Mouse (Mus musculus) layer of hippocampus, adult 2 months (tissue): ENCODE results near the gene Map2k6. TPM values are rescaled to one million over a fixed set of nuclear protein-coding genes. Genes with fewer than 3 reads are reported as not detected.
A peak's percentile ranks its signal among the peaks of the same experiment; 100 is the strongest.

Experiments
- DNase-seq, 2 experiments: peaks; one replicate each; pipeline ENCODE4 v3.0.0; 2022; ENCODE audit warnings: low spot score in 2 of 2
- H3K27ac ChIP-seq: fragments of 200-600 bp; 2 replicates; pipeline ENCODE4 v1.8.1; 2022
- H3K4me3 ChIP-seq: fragments of 200-600 bp; 2 replicates; pipeline ENCODE4 v1.8.1; 2022; ENCODE audit warnings: mild to moderate bottlenecking
- CTCF ChIP-seq: fragments of 200-600 bp; conservative IDR thresholded peaks from 2 replicates; pipeline ENCODE4 v1.8.1; 2022; ENCODE audit warnings: antibody characterized with exemption, mild to moderate bottlenecking, moderate library complexity
- total RNA-seq, 2 experiments: library from RNA; stranded (reverse); gene quantifications; 2 replicates each; pipeline ENCODE4 v1.2.3; 2021

Map2k6 gene
- total RNA-seq, 2 experiments from 2014 or later, result 32.3 to 33.3 TPM

DNA sequence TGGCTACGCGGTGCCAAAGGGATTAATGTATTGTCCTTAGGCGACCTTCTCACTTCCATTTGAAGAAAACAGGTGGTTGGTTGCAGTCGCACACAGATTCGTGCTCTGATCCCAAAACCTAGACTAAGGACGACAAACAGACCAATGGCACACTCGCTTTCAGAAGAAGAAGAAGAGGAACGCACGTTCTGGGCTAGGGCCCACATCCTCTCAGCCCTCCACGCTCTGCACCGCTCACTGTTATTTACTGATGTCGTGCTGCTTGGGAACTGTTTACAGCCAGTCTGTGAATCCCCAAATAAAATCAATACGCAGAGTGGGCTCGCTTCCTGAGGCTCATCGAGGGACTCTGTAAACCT lies 18.6 kb upstream of the Map2k6 start:
- TF ChIP-seq CTCF, result no peak
- H3K4me3 ChIP-seq, result peak overlapping the region; percentile 50
- H3K27ac ChIP-seq, result peak overlapping the region; percentile 79
- DNase-seq, result no peak

DNA sequence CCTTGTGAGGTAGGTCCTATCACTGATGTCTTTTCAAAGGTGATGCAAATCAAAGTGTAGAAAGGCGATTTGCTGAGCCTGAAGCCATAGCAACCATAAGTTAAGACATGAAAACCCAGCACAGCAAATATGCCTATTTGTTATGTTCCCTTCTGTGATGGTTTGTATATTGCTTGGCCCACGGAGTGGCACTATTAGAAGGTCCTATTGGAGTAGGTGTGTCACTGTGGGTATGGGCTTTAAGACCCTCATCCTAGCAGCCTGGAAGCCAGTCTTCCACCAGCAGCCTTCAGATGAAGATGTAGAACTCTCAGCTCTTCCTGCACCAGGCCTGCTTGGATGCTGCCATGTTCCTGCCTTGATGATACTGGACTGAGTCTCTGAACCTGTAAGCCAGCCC lies 13.4 kb upstream of the Map2k6 start:
- TF ChIP-seq CTCF, result no peak
- DNase-seq, result no peak
- H3K27ac ChIP-seq, result no peak overlapping the region

DNA sequence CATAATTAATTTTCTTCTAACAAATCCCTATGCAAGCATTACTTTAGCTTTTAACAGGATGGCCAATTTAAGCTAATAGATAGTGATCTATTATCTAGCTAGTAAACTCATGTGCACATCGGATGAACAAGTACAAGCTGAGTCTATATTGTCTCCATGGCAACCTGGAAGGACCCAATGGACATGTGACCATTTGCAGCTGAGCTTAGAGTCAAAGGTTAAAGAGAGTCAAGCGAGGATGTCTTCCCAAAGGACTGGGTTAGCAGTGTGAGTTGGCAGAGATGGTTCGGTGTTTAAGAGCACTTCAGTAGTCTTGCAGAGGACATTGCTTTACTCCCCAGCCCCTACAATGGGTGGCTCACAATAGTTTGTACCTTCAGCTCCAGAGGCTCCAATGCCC lies 6.2 kb upstream of the Map2k6 start:
- Histone ChIP-seq H3K27ac (no peak overlapping the region), H3K4me3 (no peak overlapping the region)
- no peak for DNase-seq
- no peak for TF ChIP-seq CTCF

More for the DNA sequence above, 13.4 kb upstream of the Map2k6 start:
- H3K4me3 ChIP-seq, result no peak overlapping the region

DNA sequence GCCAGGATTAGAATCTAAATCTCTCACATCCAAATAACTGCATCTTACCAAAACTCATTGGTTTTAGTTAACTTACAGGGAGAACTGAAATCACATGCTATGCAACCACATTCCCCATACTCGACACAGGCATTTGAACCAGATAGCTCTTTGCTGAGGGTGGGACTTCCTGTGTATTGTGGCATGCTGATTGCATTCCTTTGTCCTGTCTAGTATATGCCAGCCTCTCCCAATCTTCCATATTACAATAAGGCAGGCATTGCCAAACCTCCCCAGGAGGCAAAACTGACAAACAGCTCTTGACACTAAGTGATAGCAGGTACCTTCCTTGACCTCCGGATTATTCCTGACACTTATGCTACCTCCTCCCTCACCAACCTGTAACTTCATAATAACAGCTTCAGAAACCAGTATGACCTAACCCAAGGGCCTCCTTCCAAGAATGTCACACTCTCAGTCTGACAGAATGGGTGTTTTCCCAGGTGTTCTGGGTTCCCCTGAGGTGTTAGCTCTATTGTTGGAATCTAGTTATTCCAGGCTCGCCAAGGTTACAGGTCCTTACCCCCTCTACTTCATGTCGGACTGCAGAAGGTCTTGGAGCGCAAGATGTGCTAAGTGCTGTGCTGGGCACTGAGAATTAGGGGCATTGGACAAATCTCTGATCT lies 4.0 kb upstream of the Map2k6 start:
- TF ChIP-seq CTCF, result no peak
- H3K4me3 ChIP-seq, result no peak overlapping the region
- no peak overlapping the region for H3K27ac ChIP-seq
- DNase-seq, result no peak

DNA sequence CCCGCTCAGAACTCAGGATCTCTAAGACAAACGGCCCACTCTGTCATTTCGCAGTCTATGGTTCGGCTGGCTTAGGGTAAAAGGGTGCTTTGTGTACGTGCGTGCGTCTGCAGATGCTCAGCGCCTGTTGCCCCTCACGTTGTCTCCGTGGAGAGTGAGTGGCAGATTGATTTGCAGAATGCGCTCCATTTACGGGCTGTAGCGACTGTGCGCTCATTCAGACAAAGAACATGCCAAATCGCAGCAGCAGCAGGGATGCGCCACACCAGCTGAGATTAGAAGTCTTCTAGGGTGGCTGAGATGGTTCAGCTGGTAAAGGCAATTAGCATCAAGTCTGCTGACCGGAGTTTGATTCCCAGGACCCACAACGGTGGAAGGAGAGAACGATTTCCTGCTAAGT lies 2.8 kb upstream of the Map2k6 start:
- peak overlapping the region; percentile 32 for H3K4me3 ChIP-seq
- no peak for TF ChIP-seq CTCF
- peak overlapping the region; percentile 43; the same call in 1 of the 2 replicates for H3K27ac ChIP-seq
- peak; percentile 24 to 26 for DNase-seq

DNA sequence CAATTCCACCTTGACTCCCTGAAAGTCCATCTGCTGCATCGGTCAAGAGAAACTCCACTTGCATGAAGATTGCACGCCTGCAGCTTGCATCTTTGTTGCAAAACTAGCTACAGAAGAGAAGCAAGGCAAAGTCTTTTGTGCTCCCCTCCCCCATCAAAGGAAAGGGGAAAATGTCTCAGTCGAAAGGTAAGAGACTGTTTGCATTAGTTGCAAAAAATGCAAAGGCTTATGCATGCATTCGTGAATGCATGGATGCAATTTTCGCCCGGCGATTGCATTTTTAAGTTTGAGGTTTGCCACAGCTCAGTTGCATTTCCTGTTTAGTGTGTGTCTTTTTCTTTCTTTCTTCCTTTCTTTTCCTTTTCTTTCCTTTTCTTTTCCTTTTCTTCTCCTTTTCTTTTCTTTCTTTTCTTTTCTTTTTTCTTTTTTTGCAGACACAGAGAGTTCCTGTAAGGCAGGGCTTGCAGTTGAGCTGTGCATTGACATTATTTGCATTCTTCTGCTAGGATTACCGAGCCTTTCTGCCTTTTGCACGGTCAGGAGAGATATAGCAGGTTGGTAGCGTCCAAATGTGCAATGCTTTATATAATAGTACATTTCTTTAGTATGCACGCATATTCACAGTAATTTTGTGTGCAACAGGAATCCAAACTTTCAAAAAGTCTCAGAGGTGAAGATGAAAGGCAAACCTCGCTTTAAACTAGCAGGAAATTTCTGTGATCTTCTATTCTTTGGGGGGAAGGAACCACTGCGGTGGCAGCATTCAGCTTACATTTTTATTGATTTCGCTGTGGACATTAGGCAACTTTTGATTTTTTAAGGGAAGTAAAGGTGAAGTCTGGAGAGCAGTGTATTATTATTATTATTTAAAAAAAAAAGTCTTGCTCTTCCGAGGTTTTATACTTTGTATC lies 573 bp downstream of the Map2k6 start:
- no peak for TF ChIP-seq CTCF
- Histone ChIP-seq H3K27ac (peak overlapping the region; percentile 81), H3K4me3 (peak overlapping the region; percentile 91)
- DNase-seq, result no peak

DNA sequence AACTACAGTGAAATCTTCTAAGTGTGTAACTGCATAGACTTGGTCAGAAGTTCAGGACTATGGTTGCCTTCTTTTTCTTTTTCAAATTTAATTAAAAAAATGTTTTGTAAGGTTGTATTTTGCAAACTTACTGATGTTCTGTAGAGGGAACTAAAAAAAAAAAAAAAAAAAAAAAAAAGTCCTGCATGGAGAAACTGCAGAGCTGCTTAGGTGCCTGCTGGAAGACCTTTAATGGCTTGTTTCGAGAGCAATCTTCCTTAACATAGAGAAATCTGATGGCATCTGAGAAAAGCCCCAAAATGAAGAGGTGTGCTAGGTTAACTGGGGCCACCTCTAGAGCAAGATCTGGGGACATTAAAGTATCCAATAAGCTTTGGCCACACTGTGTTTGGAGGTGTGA lies 1.4 kb downstream of the Map2k6 start:
- no peak for DNase-seq
- Histone ChIP-seq H3K4me3 (peak overlapping the region; percentile 91), H3K27ac (0 out of 2 replicates have a peak overlapping the region, but pooled peaks have one; percentile 81)
- TF ChIP-seq CTCF, result no peak

DNA sequence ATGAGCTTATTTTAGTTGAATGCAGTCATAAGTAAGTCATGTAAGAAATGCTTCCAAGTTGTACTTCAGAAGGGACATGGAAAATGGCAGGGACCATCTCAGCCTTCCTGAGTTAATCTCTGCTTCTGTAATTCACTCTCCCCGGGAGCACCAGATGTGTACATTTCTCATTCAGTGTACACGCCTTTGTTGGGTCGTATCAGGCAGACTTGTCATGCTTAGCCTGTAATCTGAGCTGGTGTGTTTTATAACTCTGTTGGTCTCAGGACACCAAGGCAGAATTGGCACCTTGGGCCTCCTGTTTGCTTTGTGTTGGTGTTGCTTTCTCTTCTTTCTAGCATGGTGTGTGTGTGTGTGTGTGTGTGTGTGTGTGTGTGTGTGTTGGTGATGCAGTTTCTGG lies 3.7 kb downstream of the Map2k6 start:
- DNase-seq, result no peak
- Histone ChIP-seq H3K27ac (no peak overlapping the region), H3K4me3 (no peak overlapping the region)
- TF ChIP-seq CTCF, result no peak

DNA sequence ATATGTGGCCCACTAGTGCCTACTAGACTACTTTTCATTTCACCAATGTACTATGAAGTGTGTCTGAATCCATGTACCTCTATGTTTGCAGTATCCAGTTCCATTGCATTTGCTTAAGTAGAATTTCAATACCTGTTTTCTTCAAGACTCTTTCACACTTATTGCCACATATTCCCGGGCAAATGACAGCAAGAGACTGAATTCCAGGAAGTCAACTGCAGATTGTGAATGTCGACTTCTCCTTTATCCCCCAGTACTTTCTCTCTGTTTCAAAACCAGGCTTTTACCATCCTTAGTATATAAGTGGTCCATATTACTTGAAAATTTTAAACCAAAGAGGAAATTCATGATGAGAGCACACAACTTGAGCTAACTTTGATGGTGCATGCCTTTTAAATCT lies 4.7 kb downstream of the Map2k6 start:
- DNase-seq, result no peak
- Histone ChIP-seq H3K4me3 (no peak overlapping the region), H3K27ac (no peak overlapping the region)
- no peak for TF ChIP-seq CTCF

DNA sequence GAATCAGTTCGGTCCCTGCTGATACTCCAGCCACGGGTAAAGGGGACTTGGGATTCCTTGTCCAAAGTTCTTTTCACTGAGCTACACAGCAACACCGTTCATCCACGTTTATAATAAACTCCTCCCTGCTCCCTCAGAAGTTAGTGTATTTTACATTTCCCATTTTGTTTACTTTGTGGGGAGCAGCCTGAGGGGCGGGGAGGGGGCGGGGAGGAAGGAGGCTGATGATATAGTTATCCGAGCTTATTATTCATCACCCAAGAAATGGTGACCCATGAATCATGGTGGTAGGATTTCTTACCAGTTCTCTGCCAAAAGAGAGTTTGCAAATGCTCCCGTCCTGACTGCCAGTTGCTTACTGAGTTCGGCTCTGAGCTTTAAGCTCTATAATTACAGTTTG lies 6.7 kb downstream of the Map2k6 start:
- no peak overlapping the region for H3K4me3 ChIP-seq
- no peak overlapping the region for H3K27ac ChIP-seq
- no peak for TF ChIP-seq CTCF
- DNase-seq, result no peak

DNA sequence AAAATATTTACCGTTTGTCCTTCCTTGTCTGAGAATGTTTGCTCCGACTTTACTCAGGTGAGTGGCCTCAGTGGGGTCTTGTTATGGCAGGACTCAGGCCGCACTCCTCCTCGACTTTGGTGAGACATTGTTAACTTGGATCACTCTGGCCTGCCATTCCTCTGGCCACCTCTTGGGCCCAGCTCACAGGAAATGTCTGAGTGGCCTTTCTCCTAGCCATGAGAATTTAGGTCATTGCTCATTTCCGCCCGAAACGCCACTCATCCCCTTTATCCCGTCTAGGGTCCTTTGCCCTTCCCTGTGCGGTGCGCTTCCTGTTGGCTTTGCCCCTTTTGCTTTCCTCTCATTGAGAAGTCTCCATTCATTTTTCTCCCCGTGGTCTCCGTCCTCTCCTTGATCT lies 10.2 kb downstream of the Map2k6 start:
- Histone ChIP-seq H3K27ac (no peak overlapping the region), H3K4me3 (no peak overlapping the region)
- TF ChIP-seq CTCF, result peak; percentile 17; the same call in 1 of the 2 replicates
- no peak for DNase-seq

DNA sequence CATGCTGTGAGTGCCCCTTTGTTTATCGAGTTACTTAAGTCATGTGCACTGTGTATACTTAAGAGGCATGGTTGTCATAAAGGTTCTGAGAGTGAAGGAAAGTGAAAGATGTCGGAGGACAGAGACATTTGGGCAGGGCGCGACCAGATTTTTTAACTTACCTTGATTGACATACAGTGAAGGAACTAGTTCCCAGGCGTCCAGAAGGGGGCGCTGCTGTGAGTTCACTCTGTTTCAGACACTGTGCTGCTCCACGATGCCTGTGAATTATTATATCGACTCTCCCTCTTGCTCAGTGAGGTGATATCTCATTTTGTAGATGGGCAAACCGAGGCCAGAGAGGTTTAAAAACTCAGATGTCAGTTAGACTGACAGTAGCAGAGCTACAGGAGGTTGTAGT lies 10.9 kb downstream of the Map2k6 start:
- no peak for DNase-seq
- TF ChIP-seq CTCF, result peak; percentile 69
- Histone ChIP-seq H3K27ac (no peak overlapping the region), H3K4me3 (no peak overlapping the region)

DNA sequence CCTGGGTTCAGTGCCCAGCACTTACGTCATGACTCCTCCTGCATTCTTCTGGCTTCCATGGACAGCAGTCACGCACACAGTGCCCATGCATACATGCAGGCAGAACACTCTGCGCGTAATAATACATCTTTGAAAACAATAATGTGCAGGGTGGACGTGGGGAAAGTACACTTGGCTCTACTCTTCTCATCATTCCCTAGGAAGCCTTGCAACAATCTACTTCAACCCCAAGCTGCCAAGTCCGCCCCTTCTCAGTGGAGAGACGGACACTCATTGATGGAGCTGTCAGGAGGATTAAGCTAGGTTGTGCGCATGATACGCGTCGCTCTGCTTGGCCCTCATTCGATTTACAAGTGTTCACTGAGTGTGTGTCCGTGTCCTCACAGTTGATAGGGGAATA lies 12.7 kb downstream of the Map2k6 start:
- DNase-seq, result no peak
- TF ChIP-seq CTCF, result no peak
- no peak overlapping the region for H3K27ac ChIP-seq
- no peak overlapping the region for H3K4me3 ChIP-seq

DNA sequence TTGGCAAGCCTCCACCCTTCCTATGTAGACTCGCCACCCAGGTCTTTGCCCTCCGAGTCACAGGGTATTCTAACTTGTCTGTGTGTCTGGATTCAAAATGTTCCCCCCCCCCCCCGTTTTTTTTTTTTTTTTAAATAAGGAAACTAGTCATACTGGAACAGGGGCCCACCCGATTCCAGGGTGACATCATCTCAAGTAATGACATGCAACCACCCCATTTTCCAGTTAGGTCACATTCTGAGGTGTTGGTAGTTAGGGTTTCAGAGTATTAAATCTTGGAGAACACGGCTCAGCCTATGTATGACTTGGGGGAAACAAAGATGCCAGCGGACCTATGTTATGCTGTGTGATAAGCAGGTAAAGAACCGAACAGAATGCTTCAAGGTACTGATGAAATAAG lies 15.3 kb downstream of the Map2k6 start:
- no peak for DNase-seq
- no peak overlapping the region for H3K27ac ChIP-seq
- no peak for TF ChIP-seq CTCF
- no peak overlapping the region for H3K4me3 ChIP-seq
